Mouse (Mus musculus) midbrain, embryonic 12.5 days (tissue): ENCODE measurements at regions not wholly inside any gene's neighbourhood (a gene's known extent, or its start where the extent isn't known, plus 50 kb on each side); places are given as distances from the start of the nearest gene placed in this dataset. TPM values are rescaled to one million over a fixed set of nuclear protein-coding genes. Genes with fewer than 3 reads are reported as not detected.
"Not testable (repeated sequence)": the region's sequence is repeated elsewhere in the genome, so short reads cannot be mapped to it uniquely, and the experiment has no call there.

Experiments
- ATAC-seq: fragments of 200-750 bp; cut with Nextera tagmentation; 2 replicates; pipeline ENCODE4 v1.8.0; 2017; ENCODE audit warnings: low read depth, moderate TSS enrichment, moderate library complexity; ENCODE audit not compliant: low FRiP score
- H3K27ac ChIP-seq: fragments of 300-500 bp; sonication (generic); replicated peaks from 2 replicates; pipeline ENCODE4 v1.5.1; 2016; ENCODE audit warnings: mild to moderate bottlenecking
- H3K27me3 ChIP-seq: fragments of 300-500 bp; sonication (generic); 2 replicates; pipeline ENCODE4 v1.6.1; 2016; ENCODE audit warnings: mild to moderate bottlenecking
- H3K36me3 ChIP-seq: fragments of 300-500 bp; sonication (generic); 2 replicates; pipeline ENCODE4 v1.6.1; 2016
- H3K4me1 ChIP-seq: fragments of 300-500 bp; sonication (generic); 2 replicates; pipeline ENCODE4 v1.6.1; 2016
- H3K4me2 ChIP-seq: fragments of 300-500 bp; sonication (generic); replicated peaks from 2 replicates; pipeline ENCODE4 v1.6.1; 2016; ENCODE audit warnings: mild to moderate bottlenecking, moderate library complexity
- H3K4me3 ChIP-seq: fragments of 300-500 bp; sonication (generic); 2 replicates; pipeline ENCODE4 v1.5.1; 2016; ENCODE audit warnings: mild to moderate bottlenecking
- H3K9ac ChIP-seq: fragments of 300-500 bp; sonication (generic); replicated peaks from 2 replicates; pipeline ENCODE4 v1.6.1; 2016; ENCODE audit warnings: mild to moderate bottlenecking, moderate library complexity
- H3K9me3 ChIP-seq: fragments of 300-500 bp; sonication (generic); 2 replicates; pipeline ENCODE4 v1.6.1; 2016; ENCODE audit warnings: mild to moderate bottlenecking
- WGBS: fragments of 180-500 bp; shearing (Covaris S2); methylation state at CpG from one replicate; pipeline ENCODE4 v1.1.7; 2016; 5-methylcytosine and 5-hydroxymethylcytosine counted together
- microRNA-seq: library from miRNA; unstranded; fragments of <30 nt; microRNA quantifications from one replicate; pipeline ENCODE4, GENCODE M21; 2017

DNA sequence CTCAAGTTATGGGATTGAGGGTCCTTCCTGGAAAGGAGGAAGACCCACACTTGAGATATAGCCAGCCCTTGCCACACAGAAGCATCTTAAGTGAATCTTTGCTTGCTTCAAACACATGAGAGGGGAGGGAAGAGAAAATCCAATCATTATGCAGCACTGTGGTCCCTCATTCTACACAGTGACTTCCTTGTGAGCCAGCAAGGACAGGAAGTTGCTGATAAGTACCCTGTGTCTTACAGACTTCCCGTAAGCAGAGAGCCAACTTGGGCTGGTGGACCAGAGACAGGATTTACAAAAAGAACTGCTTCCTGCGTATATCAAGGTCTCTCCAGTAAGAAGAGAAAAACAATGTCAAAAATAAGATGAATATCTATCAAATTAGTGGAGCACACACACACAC, 78.1 kb upstream of the Xcl1 start:
- no peaks in the 10 kb centered on the region for H3K27me3 ChIP-seq
- H3K27ac ChIP-seq: no peak overlapping the region
- no peaks in the 10 kb centered on the region for H3K9me3 ChIP-seq
- ATAC-seq: no peak
- no peaks in the 10 kb centered on the region for H3K36me3 ChIP-seq
- H3K4me1 ChIP-seq: peaks cover 6% of the 10 kb centered on the region
- H3K9ac ChIP-seq: no peak overlapping the region
- WGBS: 81% methylated on average over 2 of the region's 2 CpGs
- H3K4me2 ChIP-seq: no peak overlapping the region
- H3K4me3 ChIP-seq: no peak overlapping the region

DNA sequence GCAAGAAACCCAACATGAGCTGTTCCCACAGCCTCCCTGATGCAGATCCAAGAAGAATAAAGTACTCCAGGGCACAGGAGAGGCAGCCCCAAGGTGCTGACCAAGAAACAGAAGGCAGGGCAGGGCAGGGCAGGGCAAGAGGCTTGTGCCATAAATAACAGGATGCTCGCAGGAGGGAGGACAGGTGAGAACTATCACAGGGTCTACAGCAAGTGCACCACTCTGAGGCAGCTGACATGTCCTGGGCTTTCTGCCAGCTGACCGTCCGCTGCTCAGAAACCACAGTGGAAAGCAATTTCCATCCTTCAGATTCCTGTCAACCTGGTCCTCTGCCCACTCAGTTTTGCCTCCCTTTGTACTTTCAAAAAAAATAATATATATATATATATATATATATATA, 77.0 kb upstream of the Xcl1 start:
- H3K4me1 ChIP-seq: no peaks in the 10 kb centered on the region
- no peak for ATAC-seq
- WGBS: 88% methylated on average over 3 of the region's 3 CpGs

DNA sequence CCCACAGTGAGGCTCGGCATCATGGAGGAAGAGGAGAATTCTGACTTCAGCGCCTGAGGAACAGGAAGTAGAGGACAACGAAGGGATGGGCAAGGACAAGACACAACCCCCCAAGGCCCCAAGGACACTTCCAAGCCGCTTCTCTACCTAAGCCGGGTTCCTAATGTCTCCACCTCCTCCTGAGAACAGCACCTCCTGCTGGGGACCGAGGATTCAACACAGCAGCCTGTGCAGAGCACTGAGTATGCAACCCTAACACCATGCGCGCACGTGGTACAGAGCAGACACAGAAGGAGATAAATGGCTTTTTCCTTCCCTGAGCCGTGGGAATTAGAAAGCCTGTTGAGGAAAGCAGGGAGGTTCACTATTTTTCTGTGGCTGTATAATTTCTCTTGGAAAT, 64.2 kb upstream of the Xcl1 start:
- H3K36me3 ChIP-seq: no peaks in the 10 kb centered on the region
- no peak overlapping the region for H3K4me2 ChIP-seq
- no peaks in the 10 kb centered on the region; the same call in 1 of the 2 replicates for H3K4me1 ChIP-seq
- no peaks in the 10 kb centered on the region for H3K9me3 ChIP-seq
- H3K4me3 ChIP-seq: no peak overlapping the region
- WGBS: 63% methylated on average over 10 of the region's 10 CpGs
- H3K27ac ChIP-seq: no peak overlapping the region
- H3K27me3 ChIP-seq: no peaks in the 10 kb centered on the region
- H3K9ac ChIP-seq: no peak overlapping the region
- ATAC-seq: no peak

More for the DNA sequence above, 77.0 kb upstream of the Xcl1 start:
- H3K36me3 ChIP-seq: no peaks in the 10 kb centered on the region
- H3K27ac ChIP-seq: no peak overlapping the region
- H3K9me3 ChIP-seq: no peaks in the 10 kb centered on the region
- H3K4me3 ChIP-seq: no peak overlapping the region
- no peak overlapping the region for H3K9ac ChIP-seq
- H3K4me2 ChIP-seq: no peak overlapping the region
- H3K27me3 ChIP-seq: no peaks in the 10 kb centered on the region

DNA sequence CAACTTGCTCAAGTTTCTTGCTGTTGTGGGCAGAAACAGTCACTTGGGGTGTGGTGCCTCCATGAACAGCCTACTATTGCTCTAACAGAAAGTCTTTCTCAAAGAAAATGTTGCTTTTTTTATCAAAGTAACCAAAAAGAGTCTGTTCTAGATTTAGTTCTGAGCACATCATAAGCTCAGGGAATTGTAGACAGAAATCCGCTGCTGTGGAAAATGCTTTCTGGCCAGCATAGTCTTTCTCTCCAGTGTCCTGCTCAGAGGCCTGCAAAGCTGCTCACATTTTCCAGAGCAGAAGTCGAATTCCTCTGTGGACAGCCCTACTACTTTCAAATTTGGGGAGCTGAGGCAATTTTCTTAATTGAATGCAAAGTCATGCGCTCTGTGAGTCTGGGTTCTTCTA, 63.3 kb upstream of the Xcl1 start:
- no peaks in the 10 kb centered on the region for H3K9me3 ChIP-seq
- no peak overlapping the region for H3K4me3 ChIP-seq
- H3K4me2 ChIP-seq: no peak overlapping the region
- no peak overlapping the region for H3K27ac ChIP-seq
- ATAC-seq: no peak
- no peaks in the 10 kb centered on the region for H3K36me3 ChIP-seq
- WGBS: 84% methylated on average over 3 of the region's 3 CpGs
- H3K9ac ChIP-seq: no peak overlapping the region
- H3K27me3 ChIP-seq: no peaks in the 10 kb centered on the region
- peaks cover 6% of the 10 kb centered on the region; the same call in 1 of the 2 replicates for H3K4me1 ChIP-seq

DNA sequence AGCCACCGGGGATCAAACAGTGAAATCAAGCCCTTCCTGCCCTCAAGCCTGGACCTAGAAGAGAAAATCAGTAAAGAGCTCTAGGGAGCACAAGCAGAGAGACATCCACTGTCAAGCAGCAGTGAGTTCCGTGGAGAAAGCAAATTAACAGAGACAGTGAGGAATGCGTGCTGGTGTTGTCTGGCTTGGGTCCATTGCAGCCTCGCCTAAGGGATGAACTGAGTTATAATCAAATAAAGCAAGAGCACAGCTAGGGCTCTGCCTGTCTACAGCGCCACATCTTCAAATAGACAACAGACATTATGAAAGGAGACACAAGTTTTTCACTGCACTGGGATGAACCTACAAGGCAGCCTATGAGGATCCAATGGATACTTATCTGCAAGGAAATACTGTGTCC, 62.3 kb upstream of the Xcl1 start:
- Histone ChIP-seq H3K9me3 (no peaks in the 10 kb centered on the region), H3K27ac (no peak overlapping the region), H3K27me3 (no peaks in the 10 kb centered on the region), H3K4me1 (peaks cover 6% of the 10 kb centered on the region; the same call in 1 of the 2 replicates), H3K36me3 (no peaks in the 10 kb centered on the region), H3K9ac (no peak overlapping the region), H3K4me3 (no peak overlapping the region), H3K4me2 (no peak overlapping the region)
- WGBS: 69% methylated on average over 5 of the region's 5 CpGs
- ATAC-seq: no peak

DNA sequence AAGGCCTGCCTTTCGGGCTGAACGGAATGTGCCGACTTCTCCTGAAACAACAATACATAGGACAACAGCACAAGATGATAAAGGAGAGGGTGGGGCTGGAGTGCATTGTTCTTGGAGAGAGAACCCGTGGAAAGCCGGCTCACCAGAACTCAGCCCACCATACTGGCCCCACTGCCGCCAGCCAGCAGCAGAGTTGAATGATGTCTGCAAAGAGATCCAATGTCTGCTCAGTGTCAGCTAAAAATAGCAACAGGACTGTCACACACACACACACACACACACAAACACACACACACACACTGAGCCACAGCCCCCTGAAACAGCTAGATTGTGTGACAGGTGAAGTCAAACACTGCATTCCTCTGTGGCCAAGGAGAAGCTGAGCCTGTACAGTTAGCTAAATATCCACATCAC, 58.9 kb upstream of the Xcl1 start:
- Histone ChIP-seq H3K9ac (no peak overlapping the region), H3K36me3 (no peaks in the 10 kb centered on the region), H3K27ac (no peak overlapping the region), H3K9me3 (no peaks in the 10 kb centered on the region), H3K27me3 (no peaks in the 10 kb centered on the region), H3K4me2 (no peak overlapping the region), H3K4me1 (peaks cover 6% of the 10 kb centered on the region; the same call in 1 of the 2 replicates), H3K4me3 (no peak overlapping the region)
- 15% methylated on average over 6 of the region's 6 CpGs for WGBS
- no peak for ATAC-seq

DNA sequence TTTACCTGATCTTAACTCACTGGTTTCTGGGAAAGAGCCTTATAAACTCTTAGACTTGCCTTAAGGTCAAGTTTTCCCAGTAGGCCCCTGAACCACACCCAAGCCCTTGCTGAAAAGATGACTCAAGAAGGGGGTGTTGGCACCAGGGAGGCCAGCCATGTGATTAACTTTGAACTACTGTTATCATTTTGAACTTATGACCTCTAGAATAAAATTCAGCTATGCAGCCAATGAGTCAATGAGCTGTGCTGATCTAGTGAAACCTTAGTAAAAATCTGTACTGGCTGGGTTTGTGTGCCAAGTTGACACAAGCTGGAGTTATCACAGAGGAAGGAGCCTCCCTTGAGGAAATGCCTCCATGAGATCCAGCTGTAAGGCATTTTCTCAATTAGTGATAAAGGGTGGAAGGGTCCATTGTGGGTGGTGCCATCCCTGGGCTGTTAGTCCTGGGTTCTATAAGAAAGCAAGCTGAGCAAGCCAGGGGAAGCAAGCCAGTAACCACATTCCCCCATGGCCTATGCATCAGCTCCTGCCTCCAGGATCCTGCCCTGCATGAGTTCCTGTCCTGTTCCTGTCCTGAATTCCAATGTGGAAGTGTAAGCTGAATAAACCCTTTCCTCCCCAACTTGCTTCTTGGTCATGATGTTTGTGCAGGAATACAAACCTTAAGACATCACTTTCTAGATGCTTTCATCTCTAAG, 58.0 kb upstream of the Xcl1 start:
- not testable (repeated sequence) for ATAC-seq, H3K36me3 ChIP-seq, H3K9ac ChIP-seq, H3K4me3 ChIP-seq, H3K27ac ChIP-seq, H3K4me2 ChIP-seq, H3K4me1 ChIP-seq, H3K9me3 ChIP-seq, H3K27me3 ChIP-seq

DNA sequence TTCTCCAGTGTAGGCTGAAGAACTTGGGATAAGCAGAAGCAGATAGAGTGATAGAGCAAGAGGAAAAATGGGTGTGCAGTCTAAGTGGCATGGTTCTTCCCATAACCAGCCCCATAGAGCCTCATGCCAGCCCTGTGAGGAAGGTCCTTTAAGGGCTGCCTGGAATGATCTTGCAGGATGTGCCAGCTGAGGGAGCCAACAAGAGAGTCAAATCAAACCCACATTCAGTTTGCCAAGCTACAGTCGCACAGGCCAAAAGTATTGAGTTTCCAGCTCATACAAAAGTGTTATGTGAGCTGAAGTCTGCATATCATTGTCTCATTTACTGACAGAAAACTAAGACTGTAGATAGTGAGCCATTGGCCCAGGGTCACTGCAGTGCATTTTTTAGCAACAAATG, 53.7 kb upstream of the Xcl1 start:
- Histone ChIP-seq H3K4me3 (no peak overlapping the region), H3K9ac (no peak overlapping the region), H3K27ac (no peak overlapping the region), H3K36me3 (no peaks in the 10 kb centered on the region), H3K27me3 (no peaks in the 10 kb centered on the region), H3K9me3 (0 out of 2 replicates have a peak, but pooled peaks cover 6% of the 10 kb centered on the region), H3K4me1 (0 out of 2 replicates have a peak, but pooled peaks cover 2% of the 10 kb centered on the region), H3K4me2 (no peak overlapping the region)
- 89% methylated on average over 1 of the region's 1 CpGs for WGBS
- ATAC-seq: no peak

DNA sequence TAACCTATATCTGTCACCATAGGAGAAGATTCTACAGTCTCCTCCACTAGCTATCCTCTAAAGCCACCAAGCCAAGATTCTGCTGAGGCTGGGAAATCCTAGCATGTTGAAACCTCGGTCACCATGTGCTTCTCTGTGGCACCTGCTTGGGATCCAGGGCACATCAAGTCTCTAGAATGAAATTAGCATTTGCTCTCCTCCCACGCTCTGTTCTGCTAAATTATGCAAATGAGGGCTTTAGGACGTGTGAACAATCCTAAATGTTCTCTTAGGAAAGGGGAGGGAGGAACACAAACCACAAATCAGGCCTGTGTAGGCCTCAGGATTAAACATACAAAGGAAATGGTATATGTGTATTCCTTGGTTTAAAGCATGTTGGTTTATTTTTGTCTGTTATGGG, 52.9 kb upstream of the Xcl1 start:
- Histone ChIP-seq H3K4me2 (no peak overlapping the region), H3K9ac (no peak overlapping the region), H3K9me3 (0 out of 2 replicates have a peak, but pooled peaks cover 7% of the 10 kb centered on the region), H3K27me3 (no peaks in the 10 kb centered on the region), H3K27ac (no peak overlapping the region), H3K4me1 (no peaks in the 10 kb centered on the region), H3K4me3 (no peak overlapping the region), H3K36me3 (no peaks in the 10 kb centered on the region)
- ATAC-seq: peak; percentile 92
- WGBS: 32% methylated on average over 3 of the region's 3 CpGs

DNA sequence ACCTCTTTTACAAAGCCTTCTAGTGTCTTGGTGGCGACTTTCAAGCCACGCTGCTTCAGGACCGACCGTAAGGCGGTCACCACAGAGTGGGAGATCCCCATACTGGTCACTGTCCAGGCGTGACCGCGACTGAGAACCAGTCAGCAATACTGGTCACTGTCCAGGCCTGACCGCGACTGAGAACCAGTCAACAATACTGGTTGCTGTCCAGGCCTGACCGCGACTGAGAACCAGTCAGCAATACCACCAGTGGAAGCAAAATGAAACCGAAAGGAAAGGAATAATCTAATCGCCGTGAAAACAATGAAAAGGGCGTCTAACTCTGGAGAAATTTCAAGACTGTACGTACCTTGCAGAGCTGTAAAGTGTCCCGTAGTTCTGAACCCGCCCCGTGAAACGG, 50.2 kb upstream of the Xcl1 start:
- not testable (repeated sequence) for H3K4me1 ChIP-seq, H3K27me3 ChIP-seq, H3K36me3 ChIP-seq, H3K4me3 ChIP-seq, H3K27ac ChIP-seq, H3K9me3 ChIP-seq, H3K9ac ChIP-seq, H3K4me2 ChIP-seq, ATAC-seq
- WGBS: 97% methylated on average over 21 of the region's 21 CpGs

Small RNAs in the stretch of these regions (microRNA-seq; reads per million reads assigned to microRNA genes)
- gene Gm26042: not detected
